Mouse (Mus musculus) olfactory bulb, adult 2 months (tissue): ENCODE data around the gene Scgb1b20.
"Not testable (repeated sequence)": the region's sequence is repeated elsewhere in the genome, so short reads cannot be mapped to it uniquely, and the experiment has no call there.

Experiments used
- CTCF ChIP-seq: fragments of 200-500 bp; IDR thresholded peaks from 2 replicates; pipeline ENCODE4 v1.5.1; 2012; ENCODE audit warnings: low read depth, mild to moderate bottlenecking, low read length, moderate library complexity; ENCODE audit not compliant: insufficient read depth
- POLR2A ChIP-seq: fragments of 200-500 bp; IDR thresholded peaks from 2 replicates; pipeline ENCODE4 v1.6.1; 2012; ENCODE audit warnings: mild to moderate bottlenecking, low read depth, low read length, moderate library complexity; ENCODE audit not compliant: insufficient read depth

DNA sequence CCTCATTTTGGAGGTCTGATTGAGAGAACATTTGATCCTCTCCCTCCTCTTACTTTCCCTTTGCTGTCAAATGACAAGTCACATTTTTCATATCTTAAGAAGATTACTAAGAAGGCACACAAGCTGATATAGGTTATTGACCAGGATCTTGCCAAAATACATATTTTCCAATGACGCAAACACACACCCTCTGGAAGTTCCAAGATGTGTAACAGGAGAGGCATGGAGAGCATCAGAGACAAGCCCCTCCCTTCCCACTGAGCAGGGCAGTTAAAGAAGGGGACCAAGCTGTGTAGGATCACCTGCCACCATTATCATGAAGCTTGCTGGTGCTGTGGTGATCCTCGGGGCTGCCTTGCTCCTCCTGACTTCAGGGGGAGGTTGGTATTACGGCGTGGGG is at the start of gene Scgb1b20:
- TF ChIP-seq POLR2A, CTCF: not testable (repeated sequence)
